Comparison of ENCODE assay signal across 8 mouse cellular contexts in genomic region chr6:29169675-29170062, GRCm38 (mm10). TPM values are rescaled to one million over a fixed set of nuclear protein-coding genes. Genes with fewer than 3 reads are reported as not detected.
A peak's percentile ranks its signal among the peaks of the same experiment; 100 is the strongest.
DNase-seq lines count a peak whose midpoint lies in the region; ATAC-seq lines count a peak whose summit lies in the region.

No protein-coding gene starts in this region.

- no peaks in the 10 kb centered on the region for H3K36me3 ChIP-seq in kidney, embryonic 16.5 days (ENCODE audit: insufficient read depth, low read length)
- H3K36me3 ChIP-seq in embryonic facial prominence, embryonic 12.5 days, result no peaks in the 10 kb centered on the region
- no peaks in the 10 kb centered on the region for H3K36me3 ChIP-seq in hindbrain, embryonic 14.5 days (replicated peaks; ENCODE audit: control insufficient read depth, insufficient read depth)
- H3K36me3 ChIP-seq in midbrain, embryonic 12.5 days, result no peaks in the 10 kb centered on the region

- peak overlapping the region; percentile 67; the same call in 1 of the 2 replicates for H3K9ac ChIP-seq in kidney, embryonic 16.5 days (replicated peaks; ENCODE audit: low read length)
- H3K9ac ChIP-seq in embryonic facial prominence, embryonic 12.5 days, result peak overlapping the region; percentile 63; the same call in 1 of the 2 replicates
- H3K9ac ChIP-seq in hindbrain, embryonic 14.5 days, result peak overlapping the region; percentile 69
- peak overlapping the region; percentile 69; the same call in 1 of the 2 replicates for H3K9ac ChIP-seq in midbrain, embryonic 12.5 days (replicated peaks)

- peaks cover 71% of the 10 kb centered on the region for H3K27me3 ChIP-seq in kidney, embryonic 16.5 days (ENCODE audit: insufficient read depth, low read length)
- H3K27me3 ChIP-seq in embryonic facial prominence, embryonic 12.5 days, result peaks cover 67% of the 10 kb centered on the region
- peaks cover 57% of the 10 kb centered on the region for H3K27me3 ChIP-seq in hindbrain, embryonic 14.5 days (ENCODE audit: control insufficient read depth, insufficient read depth, low read length)
- peaks cover 76% of the 10 kb centered on the region for H3K27me3 ChIP-seq in midbrain, embryonic 12.5 days

- no peak overlapping the region for H3K27ac ChIP-seq in kidney, embryonic 16.5 days (ENCODE audit: low read length)
- H3K27ac ChIP-seq in embryonic facial prominence, embryonic 12.5 days, result no peak overlapping the region
- H3K27ac ChIP-seq in hindbrain, embryonic 14.5 days, result no peak overlapping the region
- no peak overlapping the region for H3K27ac ChIP-seq in midbrain, embryonic 12.5 days (replicated peaks)

- whole genome bisulfite sequencing in kidney, embryonic 16.5 days, result 11% methylated on average over 12 of the region's 12 CpGs
- 2% methylated on average over 12 of the region's 12 CpGs for WGBS in embryonic facial prominence, embryonic 12.5 days
- 6% methylated on average over 12 of the region's 12 CpGs for WGBS in hindbrain, embryonic 14.5 days
- 5% methylated on average over 12 of the region's 12 CpGs for WGBS in midbrain, embryonic 12.5 days

- peaks cover 18% of the 10 kb centered on the region for H3K4me1 ChIP-seq in kidney, embryonic 16.5 days (ENCODE audit: insufficient read depth, low read length)
- H3K4me1 ChIP-seq in embryonic facial prominence, embryonic 12.5 days, result peaks cover 15% of the 10 kb centered on the region
- H3K4me1 ChIP-seq in hindbrain, embryonic 14.5 days (replicated peaks; ENCODE audit: control insufficient read depth, insufficient read depth, low read length), result peaks cover 10% of the 10 kb centered on the region
- H3K4me1 ChIP-seq in midbrain, embryonic 12.5 days, result peaks cover 21% of the 10 kb centered on the region

- ATAC-seq in kidney, embryonic 16.5 days (ENCODE audit: low FRiP score, low TSS enrichment), result 0 out of 2 replicates have a peak, but pooled peaks have one; percentile 7
- ATAC-seq in embryonic facial prominence, embryonic 12.5 days (ENCODE audit: insufficient number of reproducible peaks, insufficient read depth, low FRiP score, low TSS enrichment), result no peak
- ATAC-seq in hindbrain, embryonic 14.5 days (ENCODE audit: low FRiP score), result no peak
- no peak for ATAC-seq in midbrain, embryonic 12.5 days (ENCODE audit: low FRiP score, low read depth)

- peak overlapping the region; percentile 53 for H3K4me3 ChIP-seq in kidney, embryonic 16.5 days (ENCODE audit: low read length)
- peak overlapping the region; percentile 55 for H3K4me3 ChIP-seq in embryonic facial prominence, embryonic 12.5 days
- H3K4me3 ChIP-seq in hindbrain, embryonic 14.5 days (replicated peaks; ENCODE audit: low read length), result peak overlapping the region; percentile 44
- peak overlapping the region; percentile 54 for H3K4me3 ChIP-seq in midbrain, embryonic 12.5 days

- peak overlapping the region; percentile 95 for H3K4me2 ChIP-seq in kidney, embryonic 16.5 days (replicated peaks; ENCODE audit: low read depth, low read length)
- peak overlapping the region; percentile 99 for H3K4me2 ChIP-seq in embryonic facial prominence, embryonic 12.5 days (replicated peaks)
- H3K4me2 ChIP-seq in hindbrain, embryonic 14.5 days (replicated peaks), result peak overlapping the region; percentile 99
- H3K4me2 ChIP-seq in midbrain, embryonic 12.5 days (replicated peaks), result peak overlapping the region; percentile 99

- H3K9me3 ChIP-seq in kidney, embryonic 16.5 days (ENCODE audit: low read length), result no peaks in the 10 kb centered on the region
- H3K9me3 ChIP-seq in embryonic facial prominence, embryonic 12.5 days, result no peaks in the 10 kb centered on the region
- H3K9me3 ChIP-seq in hindbrain, embryonic 14.5 days (ENCODE audit: control insufficient read depth, low read length), result no peaks in the 10 kb centered on the region
- H3K9me3 ChIP-seq in midbrain, embryonic 12.5 days, result no peaks in the 10 kb centered on the region

- DNase-seq in kidney, adult 8-10 months, result no peak
- no peak for DNase-seq in hindbrain, embryonic 14.5 days (ENCODE audit: low spot score)
- DNase-seq in adrenal gland, postnatal 10 days, result no peak
- DNase-seq in urinary bladder, postnatal 25 days (ENCODE audit: low spot score), result no peak
- DNase-seq in frontal cortex, adult 2 months (ENCODE audit: extremely low spot score in 1 of 2, low spot score in 1 of 2), result no peak

RNA-seq across cellular contexts. Expression of gene Rbm28, which starts 4.9 kb away (rescaled TPM):
- polyA plus RNA-seq in kidney, embryonic 16.5 days (2015; fragmentation: Nextera tagmentation; extraction: Ambion mirVana), result 45.9 and 53.6 TPM in 2 replicates
- polyA plus RNA-seq in embryonic facial prominence, embryonic 12.5 days (2016; fragmentation: Nextera tagmentation; extraction: Ambion mirVana), result 54.9 and 57.4 TPM in 2 replicates
- polyA plus RNA-seq in hindbrain, embryonic 14.5 days (2014; fragmentation: Nextera tagmentation; extraction: Ambion mirVana), result 42.7 and 43.0 TPM in 2 replicates
- 59.7 and 62.5 TPM in 2 replicates for polyA plus RNA-seq in midbrain, embryonic 12.5 days (2016; fragmentation: Nextera tagmentation; extraction: Ambion mirVana)
- total RNA-seq in adrenal gland, postnatal 10 days (2021), result 10 to 100 TPM; 21.4 to 29.1 TPM
- 57.3 and 58.3 TPM in 2 replicates for polyA plus RNA-seq in frontal cortex, adult 2 months (2012; rRNA removed)

RNA-seq across cellular contexts. Expression of gene Prrt4, which starts 9.7 kb away (rescaled TPM):
- polyA plus RNA-seq in kidney, embryonic 16.5 days (2015; fragmentation: Nextera tagmentation; extraction: Ambion mirVana), result 0.71 and 1.1 TPM in 2 replicates
- 1.5 and 1.8 TPM in 2 replicates for polyA plus RNA-seq in embryonic facial prominence, embryonic 12.5 days (2016; fragmentation: Nextera tagmentation; extraction: Ambion mirVana)
- polyA plus RNA-seq in hindbrain, embryonic 14.5 days (2014; fragmentation: Nextera tagmentation; extraction: Ambion mirVana), result 10.0 and 11.0 TPM in 2 replicates
- polyA plus RNA-seq in midbrain, embryonic 12.5 days (2016; fragmentation: Nextera tagmentation; extraction: Ambion mirVana), result 1.3 and 1.6 TPM in 2 replicates
- total RNA-seq in adrenal gland, postnatal 10 days (2021), result 1 to 10 TPM; 4.2 to 5.6 TPM
- polyA plus RNA-seq in frontal cortex, adult 2 months (2012; rRNA removed), result 3.7 and 4.3 TPM in 2 replicates

RNA-seq across cellular contexts. Expression of gene Impdh1, which starts 46.5 kb away (rescaled TPM):
- polyA plus RNA-seq in kidney, embryonic 16.5 days (2015; fragmentation: Nextera tagmentation; extraction: Ambion mirVana), result 49.1 and 50.3 TPM in 2 replicates
- 34.6 and 38.1 TPM in 2 replicates for polyA plus RNA-seq in embryonic facial prominence, embryonic 12.5 days (2016; fragmentation: Nextera tagmentation; extraction: Ambion mirVana)
- 60.8 and 65.0 TPM in 2 replicates for polyA plus RNA-seq in hindbrain, embryonic 14.5 days (2014; fragmentation: Nextera tagmentation; extraction: Ambion mirVana)
- polyA plus RNA-seq in midbrain, embryonic 12.5 days (2016; fragmentation: Nextera tagmentation; extraction: Ambion mirVana), result 50.2 and 51.6 TPM in 2 replicates
- 100 to 1,000 TPM; 351 to 403 TPM for total RNA-seq in adrenal gland, postnatal 10 days (2021)
- polyA plus RNA-seq in frontal cortex, adult 2 months (2012; rRNA removed), result 58.2 and 64.1 TPM in 2 replicates
